Mouse (Mus musculus): ENCODE measurements around the gene Smg5. TPM values are rescaled to one million over a fixed set of nuclear protein-coding genes. Genes with fewer than 3 reads are reported as not detected.
A peak's percentile ranks its signal among the peaks of the same experiment; 100 is the strongest.

Smg5 gene
- polyA plus RNA-seq, 1 experiment from 2014 or later = 65.9 TPM

GRCm38 (mm10) chr3:88299172-88299571 is 36.9 kb upstream of the Smg5 start:
- ATAC-seq = no peak
- H3K27ac ChIP-seq (ENCODE audit: low read length) = no peak overlapping the region
- H3K36me3 ChIP-seq (ENCODE audit: control insufficient read depth, insufficient read depth) = peaks cover 37% of the 10 kb centered on the region
- H3K4me2 ChIP-seq (ENCODE audit: low read length) = no peak overlapping the region
- H3K27me3 ChIP-seq (replicated peaks; ENCODE audit: control insufficient read depth, insufficient read depth, low read length) = no peaks in the 10 kb centered on the region
- no peak overlapping the region for H3K9ac ChIP-seq (replicated peaks; ENCODE audit: low read depth, low read length)
- 93% methylated on average over 1 of the region's 1 CpGs for WGBS
- H3K9me3 ChIP-seq (ENCODE audit: control insufficient read depth, low read length) = no peaks in the 10 kb centered on the region
- H3K4me1 ChIP-seq (replicated peaks; ENCODE audit: control insufficient read depth, insufficient read depth, low read length) = peaks cover 15% of the 10 kb centered on the region
- no peak overlapping the region for H3K4me3 ChIP-seq (replicated peaks; ENCODE audit: low read length)

DNA sequence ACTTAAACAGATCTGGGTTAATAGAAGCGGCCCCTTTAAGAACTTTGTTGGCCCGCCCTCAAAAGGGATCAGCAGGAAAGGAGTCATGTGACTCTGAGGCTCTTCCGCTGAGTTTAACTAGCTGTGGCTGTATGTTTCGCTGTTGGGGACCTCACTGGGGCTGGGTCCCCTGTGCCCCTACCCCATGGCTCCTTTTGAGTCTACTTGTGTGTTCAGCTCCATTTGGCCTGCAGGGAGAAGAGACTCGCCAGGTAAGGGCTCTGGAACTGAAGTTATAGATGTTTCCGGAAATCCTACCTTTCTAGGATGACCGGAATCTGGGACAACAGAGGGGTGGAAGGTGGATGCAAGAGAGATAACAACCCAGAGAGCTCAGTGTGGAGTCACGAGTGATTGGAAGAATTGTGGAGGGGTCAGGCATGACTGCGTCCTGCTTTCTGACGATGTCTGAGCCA is 11.1 kb upstream of the Smg5 start, which contains the start of gene Glmp:
TSS of gene Glmp (plus strand) at position 73 of the 455 bp plus-strand sequence.
- Histone ChIP-seq H3K27ac (ENCODE audit: low read length) (no peak within 1 kb of the TSS), H3K4me3 (replicated peaks; ENCODE audit: low read length) (peak within 1 kb of the TSS; percentile 66)

DNA sequence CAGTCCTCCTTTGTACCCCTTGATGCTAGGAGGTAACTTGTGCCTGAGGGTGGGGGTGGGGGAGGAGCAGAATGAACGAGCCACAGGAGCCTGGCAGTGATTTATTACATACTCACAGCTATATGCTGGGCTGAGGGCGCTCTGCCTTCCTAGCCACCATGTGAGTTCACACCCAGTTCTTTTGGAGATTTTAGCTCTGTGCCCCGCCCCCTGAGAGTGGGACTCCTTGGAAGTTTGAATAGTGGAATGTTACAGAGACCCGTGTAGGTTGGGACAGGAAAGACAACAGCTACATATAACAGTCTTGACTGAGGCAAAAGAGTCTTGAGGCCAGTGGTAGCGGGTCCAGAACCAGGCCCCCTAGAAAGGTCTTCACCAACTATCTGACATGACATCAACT is 7.1 kb upstream of the Smg5 start:
- 86% methylated on average over 5 of the region's 5 CpGs for WGBS
- no peak overlapping the region for H3K27ac ChIP-seq (ENCODE audit: low read length)
- peaks cover 12% of the 10 kb centered on the region for H3K4me1 ChIP-seq (replicated peaks; ENCODE audit: control insufficient read depth, insufficient read depth, low read length)
- H3K9me3 ChIP-seq (ENCODE audit: control insufficient read depth, low read length) = no peaks in the 10 kb centered on the region
- no peak overlapping the region for H3K4me2 ChIP-seq (ENCODE audit: low read length)
- no peak overlapping the region for H3K4me3 ChIP-seq (replicated peaks; ENCODE audit: low read length)
- H3K27me3 ChIP-seq (replicated peaks; ENCODE audit: control insufficient read depth, insufficient read depth, low read length) = no peaks in the 10 kb centered on the region
- ATAC-seq = no peak
- no peak overlapping the region for H3K9ac ChIP-seq (replicated peaks; ENCODE audit: low read depth, low read length)
- no peaks in the 10 kb centered on the region for H3K36me3 ChIP-seq (ENCODE audit: control insufficient read depth, insufficient read depth)

More for the DNA sequence above, 11.1 kb upstream of the Smg5 start, which contains the start of gene Glmp:
- Histone ChIP-seq H3K9me3 (ENCODE audit: control insufficient read depth, low read length) (no peaks in the 10 kb centered on the region), H3K4me1 (replicated peaks; ENCODE audit: control insufficient read depth, insufficient read depth, low read length) (peaks cover 12% of the 10 kb centered on the region), H3K4me2 (ENCODE audit: low read length) (peak within 1 kb of the TSS; percentile 76), H3K36me3 (ENCODE audit: control insufficient read depth, insufficient read depth) (peaks cover 21% of the 10 kb centered on the region), H3K9ac (replicated peaks; ENCODE audit: low read depth, low read length) (peak within 1 kb of the TSS; percentile 60), H3K27me3 (replicated peaks; ENCODE audit: control insufficient read depth, insufficient read depth, low read length) (no peaks in the 10 kb centered on the region)
- ATAC-seq = peak; percentile 83
- 3% methylated on average over 10 of the region's 10 CpGs for WGBS

GRCm38 (mm10) chr3:88331282-88331681 is 4.8 kb upstream of the Smg5 start:
- Histone ChIP-seq H3K4me3 (replicated peaks; ENCODE audit: low read length) (no peak overlapping the region), H3K36me3 (ENCODE audit: control insufficient read depth, insufficient read depth) (no peaks in the 10 kb centered on the region), H3K27ac (ENCODE audit: low read length) (no peak overlapping the region), H3K4me2 (ENCODE audit: low read length) (no peak overlapping the region), H3K9me3 (ENCODE audit: control insufficient read depth, low read length) (no peaks in the 10 kb centered on the region), H3K27me3 (replicated peaks; ENCODE audit: control insufficient read depth, insufficient read depth, low read length) (no peaks in the 10 kb centered on the region), H3K4me1 (replicated peaks; ENCODE audit: control insufficient read depth, insufficient read depth, low read length) (peaks cover 6% of the 10 kb centered on the region), H3K9ac (replicated peaks; ENCODE audit: low read depth, low read length) (no peak overlapping the region)
- ATAC-seq = no peak
- 21% methylated on average over 2 of the region's 2 CpGs for WGBS

DNA sequence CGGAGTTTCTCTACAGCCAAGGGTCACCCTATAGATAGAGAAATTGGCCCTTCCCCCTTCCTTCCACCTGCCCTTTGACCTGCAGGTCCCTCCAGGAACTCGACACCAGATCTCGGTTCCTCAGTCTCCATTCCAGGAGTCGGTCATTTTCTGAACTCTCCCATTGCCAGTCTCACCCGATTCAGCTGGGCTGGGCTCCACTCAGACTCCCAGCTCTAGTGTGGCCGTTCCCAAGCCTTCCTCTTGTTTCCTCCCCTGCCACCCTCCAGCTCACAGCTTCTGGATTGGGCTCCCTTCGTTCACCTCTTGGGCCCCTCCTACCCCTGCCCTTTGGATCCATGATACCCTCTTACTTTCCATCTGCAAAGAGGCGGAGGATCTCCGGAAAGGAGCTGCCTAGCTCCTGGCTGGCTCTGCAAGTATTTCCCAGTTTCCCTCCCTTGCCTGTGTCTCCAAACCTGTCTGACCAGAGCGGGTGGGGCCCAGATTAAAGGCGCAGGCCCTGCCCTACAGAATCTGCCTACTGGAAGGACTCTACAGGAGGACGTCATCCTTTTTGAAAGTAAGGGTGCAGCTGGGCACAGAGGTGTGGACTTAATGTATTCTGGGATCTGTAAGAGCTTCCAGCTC is 1.9 kb upstream of the Smg5 start:
- no peaks in the 10 kb centered on the region for H3K36me3 ChIP-seq (ENCODE audit: control insufficient read depth, insufficient read depth)
- no peaks in the 10 kb centered on the region for H3K27me3 ChIP-seq (replicated peaks; ENCODE audit: control insufficient read depth, insufficient read depth, low read length)
- 65% methylated on average over 12 of the region's 12 CpGs for WGBS
- no peak overlapping the region for H3K4me3 ChIP-seq (replicated peaks; ENCODE audit: low read length)
- no peaks in the 10 kb centered on the region for H3K9me3 ChIP-seq (ENCODE audit: control insufficient read depth, low read length)
- no peak overlapping the region for H3K27ac ChIP-seq (ENCODE audit: low read length)
- peaks cover 20% of the 10 kb centered on the region for H3K4me1 ChIP-seq (replicated peaks; ENCODE audit: control insufficient read depth, insufficient read depth, low read length)
- ATAC-seq = no peak
- H3K4me2 ChIP-seq (ENCODE audit: low read length) = no peak overlapping the region
- no peak overlapping the region for H3K9ac ChIP-seq (replicated peaks; ENCODE audit: low read depth, low read length)

- Histone ChIP-seq H3K4me3 (replicated peaks; ENCODE audit: low read length) (peak overlapping the region; percentile 54), H3K9ac (replicated peaks; ENCODE audit: low read depth, low read length) (peak overlapping the region; percentile 98), H3K27me3 (replicated peaks; ENCODE audit: control insufficient read depth, insufficient read depth, low read length) (no peaks in the 10 kb centered on the region), H3K4me1 (replicated peaks; ENCODE audit: control insufficient read depth, insufficient read depth, low read length) (peaks cover 20% of the 10 kb centered on the region), H3K9me3 (ENCODE audit: control insufficient read depth, low read length) (no peaks in the 10 kb centered on the region), H3K36me3 (ENCODE audit: control insufficient read depth, insufficient read depth) (no peaks in the 10 kb centered on the region), H3K4me2 (ENCODE audit: low read length) (peak overlapping the region; percentile 78), H3K27ac (ENCODE audit: low read length) (no peak overlapping the region)
- 32% methylated on average over 3 of the region's 3 CpGs for WGBS
- no peak for ATAC-seq
These were observed 1.1 kb upstream of the Smg5 start for GRCm38 (mm10) chr3:88334902-88335435.

- no peak; the same call in none of the 2 replicates for ATAC-seq
- no peaks in the 10 kb centered on the region for H3K9me3 ChIP-seq (ENCODE audit: control insufficient read depth, low read length)
These were observed 515 bp upstream of the Smg5 start for GRCm38 (mm10) chr3:88335436-88336053.

GRCm38 (mm10) chr3:88337367-88338020 is 1.4 kb downstream of the Smg5 start:
- H3K27ac ChIP-seq (ENCODE audit: low read length) = no peak overlapping the region
- 90% methylated on average over 11 of the region's 11 CpGs for WGBS
- H3K4me1 ChIP-seq (replicated peaks; ENCODE audit: control insufficient read depth, insufficient read depth, low read length) = peaks cover 20% of the 10 kb centered on the region
- no peaks in the 10 kb centered on the region for H3K9me3 ChIP-seq (ENCODE audit: control insufficient read depth, low read length)
- H3K27me3 ChIP-seq (replicated peaks; ENCODE audit: control insufficient read depth, insufficient read depth, low read length) = no peaks in the 10 kb centered on the region
- no peak for ATAC-seq
- H3K4me3 ChIP-seq (replicated peaks; ENCODE audit: low read length) = no peak overlapping the region
- H3K9ac ChIP-seq (replicated peaks; ENCODE audit: low read depth, low read length) = no peak overlapping the region
- H3K36me3 ChIP-seq (ENCODE audit: control insufficient read depth, insufficient read depth) = peaks cover 5% of the 10 kb centered on the region; the same call in 1 of the 2 replicates
- H3K4me2 ChIP-seq (ENCODE audit: low read length) = no peak overlapping the region

More at GRCm38 (mm10) chr3:88335436-88336053, 515 bp upstream of the Smg5 start:
- 1% methylated on average over 27 of the region's 27 CpGs for WGBS
- H3K9ac ChIP-seq (replicated peaks; ENCODE audit: low read depth, low read length) = peak overlapping the region; percentile 98
- no peaks in the 10 kb centered on the region for H3K27me3 ChIP-seq (replicated peaks; ENCODE audit: control insufficient read depth, insufficient read depth, low read length)
- no peaks in the 10 kb centered on the region for H3K36me3 ChIP-seq (ENCODE audit: control insufficient read depth, insufficient read depth)
- H3K27ac ChIP-seq (ENCODE audit: low read length) = peak overlapping the region; percentile 64
- peaks cover 20% of the 10 kb centered on the region for H3K4me1 ChIP-seq (replicated peaks; ENCODE audit: control insufficient read depth, insufficient read depth, low read length)
- peak overlapping the region; percentile 78 for H3K4me2 ChIP-seq (ENCODE audit: low read length)
- peak overlapping the region; percentile 54 for H3K4me3 ChIP-seq (replicated peaks; ENCODE audit: low read length)

GRCm38 (mm10) chr3:88338316-88338715 is 2.3 kb downstream of the Smg5 start:
- no peaks in the 10 kb centered on the region for H3K9me3 ChIP-seq (ENCODE audit: control insufficient read depth, low read length)
- WGBS = 96% methylated on average over 7 of the region's 7 CpGs

More at GRCm38 (mm10) chr3:88338316-88338715, 2.3 kb downstream of the Smg5 start:
- no peak for ATAC-seq
- Histone ChIP-seq H3K27me3 (replicated peaks; ENCODE audit: control insufficient read depth, insufficient read depth, low read length) (no peaks in the 10 kb centered on the region), H3K36me3 (ENCODE audit: control insufficient read depth, insufficient read depth) (peaks cover 13% of the 10 kb centered on the region), H3K4me3 (replicated peaks; ENCODE audit: low read length) (no peak overlapping the region), H3K9ac (replicated peaks; ENCODE audit: low read depth, low read length) (no peak overlapping the region), H3K4me2 (ENCODE audit: low read length) (no peak overlapping the region), H3K4me1 (replicated peaks; ENCODE audit: control insufficient read depth, insufficient read depth, low read length) (peaks cover 20% of the 10 kb centered on the region), H3K27ac (ENCODE audit: low read length) (no peak overlapping the region)

Data from forebrain, embryonic 16.5 days (tissue).